Mouse (Mus musculus) liver, adult 2 months (tissue): ENCODE results near the gene Mrs2.

Source experiments
- CTCF ChIP-seq: fragments of 200-500 bp; IDR thresholded peaks from 2 replicates; pipeline ENCODE4 v1.5.1; 2011; ENCODE audit warnings: low read depth, low read length, control low read depth
- POLR2A ChIP-seq: fragments of 200-500 bp; IDR thresholded peaks from 2 replicates; pipeline ENCODE4 v1.6.1; 2011; ENCODE audit warnings: low read length, control low read depth; ENCODE audit not compliant: insufficient read depth; ENCODE audit errors: extremely low read depth

- TF ChIP-seq POLR2A (no peak), CTCF (no peak)
These were observed 46.5 kb upstream of the Mrs2 start for GRCm38 (mm10) chr13:25066659-25067058.
